Mouse (Mus musculus) midbrain, embryonic 11.5 days (tissue): Measurements from ENCODE around the gene Cd6. TPM values are rescaled to one million over a fixed set of nuclear protein-coding genes. Genes with fewer than 3 reads are reported as not detected.

Source experiments
- ATAC-seq: fragments of 200-750 bp; cut with Nextera tagmentation; 2 replicates; pipeline ENCODE4 v1.8.0; 2017; ENCODE audit warnings: moderate TSS enrichment, moderate library complexity; ENCODE audit not compliant: low FRiP score
- DNase-seq: peaks from one replicate; pipeline ENCODE4 v3.0.0; 2015; ENCODE audit warnings: low spot score; ENCODE audit errors: missing footprints
- H3K27ac ChIP-seq: fragments of 300-500 bp; sonication (generic); 2 replicates; pipeline ENCODE4 v1.5.1; 2014; ENCODE audit warnings: low read depth, low read length
- H3K27me3 ChIP-seq: fragments of 300-500 bp; sonication (generic); 2 replicates; pipeline ENCODE4 v1.6.1; 2014; ENCODE audit warnings: mild to moderate bottlenecking, low read length, moderate library complexity, mixed read lengths; ENCODE audit not compliant: control insufficient read depth, insufficient read depth
- H3K36me3 ChIP-seq: fragments of 300-500 bp; sonication (generic); 2 replicates; pipeline ENCODE4 v1.6.1; 2014; ENCODE audit warnings: mild to moderate bottlenecking, low read length, moderate library complexity, mixed read lengths; ENCODE audit not compliant: control insufficient read depth, insufficient read depth
- H3K4me1 ChIP-seq: fragments of 300-500 bp; sonication (generic); 2 replicates; pipeline ENCODE4 v1.6.1; 2014; ENCODE audit warnings: low read length; ENCODE audit not compliant: control insufficient read depth, insufficient read depth
- H3K4me2 ChIP-seq: fragments of 300-500 bp; sonication (generic); 2 replicates; pipeline ENCODE4 v1.6.1; 2014; ENCODE audit warnings: mild to moderate bottlenecking, moderate library complexity
- H3K4me3 ChIP-seq: fragments of 300-500 bp; sonication (generic); 2 replicates; pipeline ENCODE4 v1.5.1; 2014; ENCODE audit warnings: low read depth, low read length
- H3K9ac ChIP-seq: fragments of 300-500 bp; sonication (generic); 2 replicates; pipeline ENCODE4 v1.6.1; 2014; ENCODE audit warnings: low read length
- H3K9me3 ChIP-seq: fragments of 300-500 bp; sonication (generic); 2 replicates; pipeline ENCODE4 v1.6.1; 2016; ENCODE audit warnings: low read length; ENCODE audit not compliant: control insufficient read depth
- WGBS: fragments of 180-500 bp; shearing (Covaris S2); extraction: QIAGEN DNeasy Blood & Tissue Kit; methylation state at CpG from one replicate; pipeline ENCODE4 v1.1.7; 2014; 5-methylcytosine and 5-hydroxymethylcytosine counted together
- polyA plus RNA-seq: library from polyadenylated mRNA; unstranded; fragments of >200 nt; fragmentation: Nextera tagmentation; extraction: Ambion mirVana; gene quantifications from 2 replicates; pipeline ENCODE4 v1.2.1, GENCODE M21; 2014

Gene Cd6
- polyA plus RNA-seq, 1 experiment from 2014 or later = not detected

DNA sequence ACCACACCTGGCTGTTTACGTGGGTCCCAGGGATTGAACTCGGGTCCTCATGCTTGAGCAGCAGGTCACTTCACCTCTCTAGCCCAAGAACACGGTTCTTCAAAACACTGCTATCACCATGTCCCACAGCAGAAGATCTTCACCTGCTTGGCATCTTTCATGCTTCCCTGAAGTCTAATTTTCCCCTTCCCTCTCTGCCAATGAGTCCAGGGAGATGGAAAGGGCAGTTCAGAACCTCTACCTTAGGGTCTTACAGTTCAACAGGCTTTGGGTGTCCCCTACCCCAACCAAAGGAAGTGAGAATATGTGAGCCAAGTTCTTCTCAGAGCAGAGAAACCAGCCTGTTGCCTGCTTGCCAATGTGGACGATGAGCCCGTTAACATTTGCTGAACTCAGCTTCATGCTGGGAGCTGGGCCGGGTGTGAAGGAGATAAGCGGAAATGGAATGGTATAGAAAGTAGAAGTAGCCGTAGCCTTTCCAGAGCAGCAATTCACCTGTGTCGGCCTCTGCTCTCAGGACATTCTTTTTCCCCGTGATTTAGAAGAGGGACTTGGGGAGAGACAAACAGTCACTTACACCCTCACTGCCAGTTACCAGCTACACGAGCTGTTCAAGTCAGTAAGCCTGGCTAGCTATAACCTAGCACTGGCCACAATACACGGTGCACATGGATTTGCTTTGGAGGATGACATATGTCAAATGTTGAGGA lies 21.2 kb downstream of the Cd6 start:
- peak; percentile 73 for DNase-seq
- 89% methylated on average over 12 of the region's 12 CpGs for WGBS
- ATAC-seq = no peak
- Histone ChIP-seq H3K27ac (no peak overlapping the region), H3K9me3 (no peaks in the 10 kb centered on the region), H3K4me3 (no peak overlapping the region), H3K36me3 (no peaks in the 10 kb centered on the region), H3K4me2 (no peak overlapping the region), H3K9ac (no peak overlapping the region), H3K27me3 (no peaks in the 10 kb centered on the region), H3K4me1 (peaks cover 2% of the 10 kb centered on the region; the same call in 1 of the 2 replicates)

DNA sequence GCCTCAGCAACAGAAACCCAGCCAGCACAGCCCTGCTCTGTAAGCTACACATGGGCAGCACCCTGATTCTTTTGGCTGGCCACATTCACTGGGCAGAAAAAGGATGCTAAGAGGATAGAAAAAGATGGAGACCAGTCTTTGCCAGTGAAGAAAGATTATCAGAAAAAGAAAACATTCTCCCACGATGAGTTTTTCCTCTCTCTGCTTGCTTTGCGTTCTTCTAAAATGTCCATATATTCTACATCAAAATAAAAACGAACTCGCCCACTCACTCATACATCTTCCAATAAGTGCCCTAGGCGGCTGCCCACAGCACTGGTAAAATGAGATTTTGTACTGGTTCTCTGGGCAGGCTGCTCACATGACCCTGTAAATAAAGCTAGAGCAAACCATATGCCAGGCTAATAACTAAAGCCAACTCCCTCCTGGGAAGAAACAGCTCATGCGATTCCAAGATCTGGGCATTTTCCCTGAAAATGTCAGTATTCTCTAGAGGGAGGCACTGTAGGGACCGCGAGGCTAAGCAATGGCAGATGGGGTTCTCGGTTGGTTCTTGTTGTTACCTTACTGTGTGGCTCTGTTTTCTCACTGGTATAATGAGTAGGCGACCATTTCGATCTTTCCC lies 24.1 kb downstream of the Cd6 start:
- ATAC-seq = no peak

DNA sequence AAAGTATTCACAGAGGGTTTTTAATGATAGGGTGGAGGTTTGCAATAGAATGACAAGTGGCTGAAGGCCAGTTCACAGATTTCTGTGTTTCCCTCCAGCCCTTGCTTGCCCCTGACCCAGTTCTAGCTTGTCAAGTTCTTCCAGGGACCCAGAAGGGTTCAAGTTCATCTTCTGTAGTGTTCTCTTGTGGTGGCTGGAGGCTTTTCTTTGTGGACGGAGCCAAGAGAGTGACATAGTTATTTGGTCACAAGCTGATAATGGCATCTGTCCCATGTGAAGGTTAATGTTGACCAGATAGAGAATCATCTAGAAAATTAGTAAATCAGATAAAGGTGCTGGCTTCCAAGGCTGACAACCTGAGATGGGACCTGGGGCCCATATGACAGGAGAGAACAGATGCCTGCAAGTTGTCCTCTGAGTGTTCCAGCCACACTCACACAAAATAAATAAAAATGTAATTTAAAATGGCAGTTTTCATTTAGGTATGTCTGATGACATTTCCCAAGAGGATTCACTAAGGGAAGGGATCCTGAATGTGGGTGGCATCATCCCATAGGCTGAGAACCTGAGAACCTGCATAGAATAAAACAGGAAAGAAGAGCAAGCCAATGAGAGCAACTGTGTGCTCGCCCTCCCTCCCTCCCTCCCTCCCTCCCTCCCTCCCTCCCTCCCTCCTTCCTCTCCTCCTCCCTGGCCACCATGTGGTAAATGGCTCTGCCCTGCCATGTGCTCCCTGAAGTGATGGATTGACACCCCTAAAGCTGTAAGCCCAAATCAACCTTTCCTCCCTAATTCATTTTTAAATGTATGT lies 24.8 kb downstream of the Cd6 start:
- no peak overlapping the region for H3K4me2 ChIP-seq
- H3K9me3 ChIP-seq = no peaks in the 10 kb centered on the region
- 93% methylated on average over 2 of the region's 2 CpGs for WGBS
- H3K4me3 ChIP-seq = no peak overlapping the region
- H3K27ac ChIP-seq = no peak overlapping the region
- no peaks in the 10 kb centered on the region for H3K27me3 ChIP-seq
- H3K4me1 ChIP-seq = peaks cover 2% of the 10 kb centered on the region; the same call in 1 of the 2 replicates
- DNase-seq = peak; percentile 53
- ATAC-seq = no peak
- no peak overlapping the region for H3K9ac ChIP-seq
- H3K36me3 ChIP-seq = no peaks in the 10 kb centered on the region

More for the DNA sequence above, 24.1 kb downstream of the Cd6 start:
- H3K4me1 ChIP-seq = peaks cover 2% of the 10 kb centered on the region; the same call in 1 of the 2 replicates
- 91% methylated on average over 11 of the region's 11 CpGs for WGBS
- no peaks in the 10 kb centered on the region for H3K27me3 ChIP-seq
- H3K9me3 ChIP-seq = no peaks in the 10 kb centered on the region
- H3K27ac ChIP-seq = no peak overlapping the region
- no peak overlapping the region for H3K4me2 ChIP-seq
- H3K36me3 ChIP-seq = no peaks in the 10 kb centered on the region
- no peak overlapping the region for H3K4me3 ChIP-seq
- H3K9ac ChIP-seq = no peak overlapping the region
- no peak for DNase-seq

DNA sequence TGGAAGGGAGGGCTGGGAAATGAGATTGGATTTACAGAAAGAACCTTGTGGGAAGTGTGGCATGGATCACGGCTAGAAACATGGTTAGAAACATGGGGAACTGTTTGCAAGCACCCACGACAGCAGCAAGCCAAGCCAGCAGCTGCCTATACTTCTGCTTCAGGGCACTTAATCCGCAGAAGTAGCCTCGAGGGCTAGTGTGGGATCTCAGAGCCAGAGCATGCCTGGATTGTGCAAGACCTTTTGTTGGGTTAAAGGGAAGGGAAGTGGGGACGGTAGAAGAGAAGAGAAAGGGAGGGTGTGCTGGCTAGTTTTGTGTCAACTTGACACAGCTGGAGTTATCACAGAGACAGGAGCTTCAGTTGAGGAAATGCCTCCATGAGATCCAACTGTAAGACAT lies 26.1 kb downstream of the Cd6 start:
- WGBS = 76% methylated on average over 5 of the region's 5 CpGs
- no peaks in the 10 kb centered on the region for H3K27me3 ChIP-seq
- ATAC-seq = no peak
- no peaks in the 10 kb centered on the region for H3K9me3 ChIP-seq
- H3K36me3 ChIP-seq = no peaks in the 10 kb centered on the region
- H3K9ac ChIP-seq = no peak overlapping the region
- H3K4me3 ChIP-seq = no peak overlapping the region
- H3K27ac ChIP-seq = no peak overlapping the region
- H3K4me1 ChIP-seq = no peaks in the 10 kb centered on the region
- peak; percentile 53 for DNase-seq
- H3K4me2 ChIP-seq = no peak overlapping the region

DNA sequence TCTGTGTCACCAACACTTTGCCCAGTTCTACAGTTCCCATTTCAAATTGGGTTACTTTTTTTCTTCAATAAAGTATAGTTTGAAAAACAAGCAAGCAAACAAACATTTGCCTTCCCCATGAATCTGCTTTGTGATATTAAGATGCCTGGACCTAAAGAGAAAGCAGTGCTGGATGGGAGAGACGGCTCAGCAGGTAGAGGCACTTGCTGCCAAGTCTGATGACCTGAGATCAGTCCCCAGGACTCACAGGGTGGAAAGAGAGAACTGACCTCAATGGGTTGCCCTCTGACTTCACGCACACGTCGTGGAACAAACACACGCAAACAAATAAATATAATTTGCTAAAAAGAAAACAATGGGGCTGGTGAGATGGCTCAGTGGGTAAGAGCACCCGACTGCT lies 28.0 kb downstream of the Cd6 start:
- no peak overlapping the region for H3K4me2 ChIP-seq
- no peaks in the 10 kb centered on the region for H3K9me3 ChIP-seq
- DNase-seq (no peak), ATAC-seq (no peak)
- WGBS = 86% methylated on average over 6 of the region's 6 CpGs
- H3K9ac ChIP-seq = no peak overlapping the region
- H3K4me3 ChIP-seq = no peak overlapping the region
- no peak overlapping the region for H3K27ac ChIP-seq
- H3K27me3 ChIP-seq = no peaks in the 10 kb centered on the region
- H3K4me1 ChIP-seq = no peaks in the 10 kb centered on the region
- no peaks in the 10 kb centered on the region for H3K36me3 ChIP-seq

DNA sequence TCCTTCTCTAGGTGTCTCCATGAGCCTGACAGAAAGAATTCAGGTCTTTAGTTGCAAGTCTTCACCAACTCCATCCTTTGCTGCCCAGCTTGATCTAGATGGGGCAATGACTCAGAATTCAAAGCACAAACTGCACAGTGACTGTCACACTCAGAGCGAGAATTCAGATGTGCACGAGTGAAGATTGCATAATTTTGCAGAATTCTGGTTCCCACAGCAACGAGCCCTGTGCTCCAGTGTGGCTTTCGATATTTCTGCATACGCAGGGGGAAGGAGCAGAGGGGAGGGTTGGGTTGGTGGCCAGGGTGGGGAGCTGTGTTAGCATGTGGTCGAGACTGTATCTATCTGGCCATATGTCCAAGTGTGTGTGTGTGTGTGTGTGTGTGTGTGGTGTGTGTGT lies 28.8 kb downstream of the Cd6 start:
- Histone ChIP-seq H3K4me1 (no peaks in the 10 kb centered on the region), H3K27me3 (no peaks in the 10 kb centered on the region), H3K9ac (no peak overlapping the region), H3K9me3 (no peaks in the 10 kb centered on the region), H3K27ac (no peak overlapping the region), H3K4me2 (no peak overlapping the region), H3K4me3 (no peak overlapping the region), H3K36me3 (no peaks in the 10 kb centered on the region)
- no peak for ATAC-seq
- 75% methylated on average over 6 of the region's 6 CpGs for WGBS
- DNase-seq = peak; percentile 33

DNA sequence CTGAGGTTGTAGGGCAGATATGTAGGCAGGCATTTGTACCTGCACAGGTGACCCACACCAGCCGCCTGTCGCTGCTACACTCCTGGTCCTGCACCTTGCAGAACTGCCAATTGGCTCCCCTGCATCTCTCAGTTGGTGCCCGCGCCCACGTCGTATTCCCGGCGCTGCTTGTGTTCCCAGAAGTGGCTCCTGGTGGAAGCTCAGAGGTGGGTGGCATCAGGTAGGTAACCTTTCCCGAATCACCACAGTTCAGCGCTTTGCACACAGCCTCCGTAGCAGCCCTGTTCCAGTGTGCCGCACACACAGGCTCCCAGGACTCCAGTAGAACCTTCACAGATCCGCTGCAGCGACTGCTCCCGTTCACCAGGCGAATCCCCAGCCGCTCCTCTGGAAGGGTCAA lies 30.7 kb downstream of the Cd6 start:
- H3K27me3 ChIP-seq = no peaks in the 10 kb centered on the region
- H3K36me3 ChIP-seq = no peaks in the 10 kb centered on the region
- WGBS = 94% methylated on average over 17 of the region's 17 CpGs
- H3K4me1 ChIP-seq = no peaks in the 10 kb centered on the region
- H3K4me2 ChIP-seq = no peak overlapping the region
- H3K9ac ChIP-seq = no peak overlapping the region
- peak; percentile 61 for DNase-seq
- no peak overlapping the region for H3K4me3 ChIP-seq
- H3K9me3 ChIP-seq = no peaks in the 10 kb centered on the region
- no peak overlapping the region for H3K27ac ChIP-seq
- ATAC-seq = no peak

DNA sequence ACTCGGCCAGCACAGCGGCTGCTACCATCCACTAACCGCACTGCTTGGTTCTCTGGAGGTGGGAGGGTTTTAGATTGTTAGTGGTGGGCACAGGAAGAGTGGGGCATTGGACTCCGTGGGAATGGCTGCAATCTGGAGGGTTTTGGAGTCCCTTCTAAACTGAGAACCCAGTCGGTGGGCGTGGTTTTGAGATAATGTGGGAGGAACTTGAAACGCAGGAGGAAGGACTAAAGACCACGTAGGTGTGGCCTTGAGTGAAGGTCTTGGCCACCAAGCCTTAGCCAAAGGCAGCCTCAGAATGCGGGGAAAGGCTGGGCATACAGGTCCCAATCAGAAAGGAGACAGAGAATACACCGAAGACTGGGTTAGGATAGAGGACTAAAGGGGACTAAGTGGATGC lies 31.3 kb downstream of the Cd6 start:
- no peaks in the 10 kb centered on the region for H3K36me3 ChIP-seq
- ATAC-seq = no peak
- 72% methylated on average over 10 of the region's 10 CpGs for WGBS

DNA sequence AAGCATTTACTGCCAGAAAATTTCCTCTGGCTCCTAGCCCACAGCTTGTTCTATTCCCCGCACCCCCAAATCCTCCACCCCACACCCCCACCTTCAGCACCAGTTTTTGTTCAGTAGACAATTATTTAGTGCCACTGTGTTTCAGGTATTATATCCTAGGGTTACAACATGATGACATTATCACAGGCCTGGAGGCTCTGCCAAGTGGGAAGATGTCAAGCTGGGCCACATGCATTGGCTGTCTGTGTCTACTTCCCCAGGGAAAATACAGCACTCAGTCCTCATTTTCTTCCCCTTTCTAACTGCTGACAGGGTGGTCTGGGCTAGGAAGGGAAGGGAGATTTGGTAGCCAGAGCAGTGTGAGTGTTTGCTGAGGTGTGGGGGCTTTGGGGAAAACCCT lies 34.9 kb downstream of the Cd6 start:
- Histone ChIP-seq H3K27ac (no peak overlapping the region), H3K27me3 (no peaks in the 10 kb centered on the region), H3K4me3 (no peak overlapping the region), H3K9me3 (no peaks in the 10 kb centered on the region), H3K4me1 (no peaks in the 10 kb centered on the region), H3K36me3 (no peaks in the 10 kb centered on the region), H3K4me2 (no peak overlapping the region), H3K9ac (no peak overlapping the region)
- no peak for DNase-seq
- WGBS = 97% methylated on average over 1 of the region's 1 CpGs
- no peak for ATAC-seq

More for the DNA sequence above, 31.3 kb downstream of the Cd6 start:
- peak; percentile 47 for DNase-seq
- Histone ChIP-seq H3K27ac (no peak overlapping the region), H3K9me3 (no peaks in the 10 kb centered on the region), H3K27me3 (no peaks in the 10 kb centered on the region), H3K4me1 (no peaks in the 10 kb centered on the region), H3K9ac (no peak overlapping the region), H3K4me2 (no peak overlapping the region), H3K4me3 (no peak overlapping the region)
